Comparison of ENCODE assay signal across 28 mouse cellular contexts in the genomic region with DNA sequence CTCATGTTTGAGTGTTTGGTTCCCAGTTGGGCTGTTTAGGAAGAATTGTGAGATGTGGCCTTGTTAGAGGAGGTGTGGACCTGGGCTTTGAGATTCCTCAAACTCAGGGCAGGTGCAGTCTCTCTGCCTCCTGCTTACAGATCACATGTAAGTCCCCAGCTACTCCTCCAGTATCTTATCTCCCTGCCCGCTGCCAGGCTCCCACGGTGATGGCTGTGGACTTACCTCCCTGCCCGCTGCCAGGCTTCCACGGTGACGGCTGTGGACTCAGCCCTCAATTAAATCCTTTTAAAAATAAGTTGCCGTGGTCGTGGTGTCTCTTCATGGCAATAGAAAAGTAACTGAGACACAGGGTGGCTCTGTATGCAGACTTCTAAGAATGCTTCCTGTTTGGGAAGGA. TPM values are rescaled to one million over a fixed set of nuclear protein-coding genes. Genes with fewer than 3 reads are reported as not detected.
DNase-seq lines count a peak whose midpoint lies in the region; ATAC-seq and TF ChIP-seq lines count a peak whose summit lies in the region.
"Had no signal": no experiment of that assay in that cellular context is flagged by ENCODE, and none has a peak within 500 bp of the region (broad histone marks: within the 10 kb centered on the region; RNA-seq: fewer than 3 reads in every experiment).

No protein-coding gene starts in this region.

- H3K36me3 ChIP-seq in intestine, embryonic 14.5 days (ENCODE audit: control insufficient read depth, insufficient read depth, low read length), result no peaks in the 10 kb centered on the region
- H3K36me3 ChIP-seq in intestine, postnatal 0 days (ENCODE audit: control insufficient read depth, insufficient read depth), result no peaks in the 10 kb centered on the region
- no peaks in the 10 kb centered on the region for H3K36me3 ChIP-seq in limb, embryonic 10.5 days
- H3K36me3 ChIP-seq: forebrain, embryonic 10.5 days; G1E; heart, embryonic 10.5 days; heart, embryonic 15.5 days; hindbrain, embryonic 12.5 days; hindbrain, embryonic 15.5 days; intestine, embryonic 15.5 days had no signal

- H3K9ac ChIP-seq in intestine, embryonic 14.5 days (ENCODE audit: low read length), result no peak overlapping the region
- no peak overlapping the region for H3K9ac ChIP-seq in intestine, postnatal 0 days (ENCODE audit: low read depth, low read length)
- H3K9ac ChIP-seq: forebrain, embryonic 13.5 days; forebrain, postnatal 0 days; heart, embryonic 15.5 days; hindbrain, embryonic 12.5 days; hindbrain, embryonic 15.5 days; intestine, embryonic 15.5 days had no signal

- H3K9me3 ChIP-seq in intestine, embryonic 14.5 days (ENCODE audit: control insufficient read depth, low read length), result no peaks in the 10 kb centered on the region
- no peaks in the 10 kb centered on the region for H3K9me3 ChIP-seq in intestine, postnatal 0 days (ENCODE audit: control insufficient read depth)
- H3K9me3 ChIP-seq in limb, embryonic 10.5 days (replicated peaks), result no peaks in the 10 kb centered on the region
- H3K9me3 ChIP-seq: forebrain, embryonic 10.5 days; forebrain, embryonic 13.5 days; G1E; heart, embryonic 10.5 days; heart, embryonic 15.5 days; hindbrain, embryonic 12.5 days; hindbrain, embryonic 15.5 days; intestine, embryonic 15.5 days had no signal

- no peak overlapping the region for H3K4me3 ChIP-seq in intestine, embryonic 14.5 days (ENCODE audit: low read depth, low read length)
- no peak overlapping the region for H3K4me3 ChIP-seq in intestine, postnatal 0 days (ENCODE audit: low read depth, low read length)
- H3K4me3 ChIP-seq in limb, embryonic 10.5 days, result no peak overlapping the region
- H3K4me3 ChIP-seq: forebrain, embryonic 10.5 days; forebrain, embryonic 13.5 days; gastrocnemius, adult 2 months; heart, embryonic 10.5 days; heart, embryonic 15.5 days; hindbrain, embryonic 12.5 days; hindbrain, embryonic 15.5 days; intestine, embryonic 15.5 days had no signal

- H3K27me3 ChIP-seq in intestine, embryonic 14.5 days (replicated peaks; ENCODE audit: control insufficient read depth, insufficient read depth, low read length), result no peaks in the 10 kb centered on the region
- no peaks in the 10 kb centered on the region for H3K27me3 ChIP-seq in intestine, postnatal 0 days (replicated peaks; ENCODE audit: control insufficient read depth, insufficient read depth, low read length)
- H3K27me3 ChIP-seq in limb, embryonic 10.5 days (ENCODE audit: low read depth, poor library complexity, severe bottlenecking), result no peaks in the 10 kb centered on the region
- H3K27me3 ChIP-seq: CH12.LX; heart, embryonic 15.5 days; hindbrain, embryonic 12.5 days; hindbrain, embryonic 15.5 days; intestine, embryonic 15.5 days had no signal

- no peak for ATAC-seq in intestine, embryonic 14.5 days (replicated peaks; ENCODE audit: low FRiP score, low TSS enrichment, low read depth)
- ATAC-seq in intestine, postnatal 0 days, result no peak
- ATAC-seq: forebrain, embryonic 13.5 days; forebrain, postnatal 0 days; intestine, embryonic 15.5 days had no signal

- H3K4me1 ChIP-seq in intestine, embryonic 14.5 days (replicated peaks; ENCODE audit: control insufficient read depth, insufficient read depth, low read length), result peaks cover 8% of the 10 kb centered on the region
- H3K4me1 ChIP-seq in intestine, postnatal 0 days (replicated peaks; ENCODE audit: control insufficient read depth, insufficient read depth, low read length), result peaks cover 4% of the 10 kb centered on the region
- H3K4me1 ChIP-seq in limb, embryonic 10.5 days, result peaks cover 30% of the 10 kb centered on the region

- intact Hi-C loops in heart, postnatal 14 days (cut with DNase I), result loop anchor here (5.0 kb wide), 2 partner anchors 356 to 376 kb away; partner anchors contain the start of gene Lrrc8c

- 54% methylated on average over 7 of the region's 7 CpGs for WGBS in intestine, embryonic 14.5 days
- WGBS in intestine, postnatal 0 days, result 35% methylated on average over 7 of the region's 7 CpGs
- 87% methylated on average over 7 of the region's 7 CpGs for WGBS in limb, embryonic 10.5 days

- H3K4me2 ChIP-seq in intestine, embryonic 14.5 days (ENCODE audit: low read length), result no peak overlapping the region
- no peak overlapping the region for H3K4me2 ChIP-seq in intestine, postnatal 0 days (replicated peaks; ENCODE audit: low read depth)
- H3K4me2 ChIP-seq: forebrain, embryonic 13.5 days; heart, embryonic 15.5 days; hindbrain, embryonic 12.5 days; hindbrain, embryonic 15.5 days; intestine, embryonic 15.5 days had no signal

- no peak overlapping the region for H3K27ac ChIP-seq in intestine, embryonic 14.5 days (ENCODE audit: low read depth)
- H3K27ac ChIP-seq in intestine, postnatal 0 days (ENCODE audit: low read depth, low read length), result no peak overlapping the region
- H3K27ac ChIP-seq in limb, embryonic 10.5 days, result no peak overlapping the region
- H3K27ac ChIP-seq: forebrain, embryonic 10.5 days; forebrain, embryonic 13.5 days; gastrocnemius, adult 2 months; heart, embryonic 10.5 days; heart, embryonic 15.5 days; hindbrain, embryonic 12.5 days; hindbrain, embryonic 15.5 days; intestine, embryonic 15.5 days had no signal

- TF ChIP-seq CTCF in intestine, postnatal 0 days (IDR thresholded peaks at IDR 0.05; ENCODE audit: low read depth), result no peak

- DNase-seq in heart, adult 11 months, result peak; percentile 80
- DNase-seq in heart, postnatal 14 days, result no peak
- DNase-seq in intestine, embryonic 14.5 days (ENCODE audit: low spot score), result peak; percentile 47
- DNase-seq in T-cell, adult 2 months (ENCODE audit: low spot score), result peak; percentile 6
- no peak for DNase-seq in limb, embryonic 10.5 days (ENCODE audit: low spot score)
- DNase-seq: adrenal gland, adult 8-10 months; adrenal gland, postnatal 25 days; B cell, adult 2 months; cerebellum, adult 11-12 months; cerebellum, adult 8-10 months; cerebellum, postnatal 10 days; cerebellum, postnatal 36 days; forebrain, postnatal 0 days; gastrocnemius, adult 2 months; gastrocnemius, postnatal 14 days; heart, adult 18-20 months; heart, postnatal 10 days; kidney, adult 18-20 months had no signal

RNA-seq across cellular contexts. Expression of gene Zfp326, which starts 3.4 kb away (rescaled TPM):
- total RNA-seq in heart, postnatal 14 days (2021), result 10 to 100 TPM; 14.5 to 15.6 TPM
- 33.9 and 38.8 TPM in 2 replicates for polyA plus RNA-seq in intestine, embryonic 14.5 days (2014; fragmentation: Nextera tagmentation; extraction: Ambion mirVana)
- polyA plus RNA-seq in intestine, postnatal 0 days (2015; fragmentation: Nextera tagmentation; extraction: Ambion mirVana), result 19.9 and 21.0 TPM in 2 replicates
- polyA plus RNA-seq in limb, embryonic 10.5 days (2016; fragmentation: Nextera tagmentation; extraction: Ambion mirVana), result 44.0 and 55.8 TPM in 2 replicates

Comparison
In these comparisons a context has a peak if more than half of its experiments do, and no peak if none do; other contexts are left out.
1. DNase-seq: peak in heart, adult 11 months (single experiment), intestine, embryonic 14.5 days (single experiment) and T-cell, adult 2 months (single experiment); none in heart, postnatal 14 days (0 of 2) and limb, embryonic 10.5 days (single experiment).